Comparison of ENCODE assay signal across 33 mouse cellular contexts in the genomic region with DNA sequence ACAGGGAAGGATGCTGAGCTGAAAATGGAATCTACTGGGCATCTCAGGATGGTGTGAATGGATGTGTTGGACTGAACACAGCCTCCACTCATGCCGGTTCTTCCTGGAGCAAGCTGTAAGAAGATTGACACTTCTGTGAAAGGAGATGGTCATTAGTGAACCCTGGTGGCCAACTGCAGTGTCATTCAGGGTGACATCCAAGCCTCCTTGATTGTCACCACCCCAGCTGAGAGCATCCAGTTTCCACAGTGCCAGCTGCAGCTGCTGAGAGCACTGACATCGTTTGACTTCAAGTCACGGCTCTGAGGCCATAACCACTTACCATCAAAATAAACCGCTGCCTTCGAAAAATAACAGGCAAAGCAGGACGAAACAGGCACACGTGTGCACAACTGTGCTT.
DNase-seq lines count a peak whose midpoint lies in the region; ATAC-seq and TF ChIP-seq lines count a peak whose summit lies in the region.
"Had no signal": no experiment of that assay in that cellular context is flagged by ENCODE, and none has a peak within 500 bp of the region (broad histone marks: within the 10 kb centered on the region; RNA-seq: fewer than 3 reads in every experiment).

No protein-coding gene starts in this region.

- no peak for DNase-seq in forebrain, postnatal 0 days
- no peak for DNase-seq in forebrain, embryonic 11.5 days (ENCODE audit: low spot score)
- peak; percentile 63 for DNase-seq in brain, adult 2 months (ENCODE audit: low read depth, low spot score)
- peak; percentile 58 for DNase-seq in retina, postnatal 1 day
- no peak for DNase-seq in yolk sac, embryonic 10.5 days (ENCODE audit: low spot score)
- no peak for DNase-seq in cerebellum, adult 9-10 months
- DNase-seq: adrenal gland, postnatal 10 days; cerebellum, adult 18-20 months; cerebellum, postnatal 14 days; gastrocnemius, postnatal 14 days; heart, postnatal 14 days; kidney, adult 18-20 months; kidney, postnatal 25 days; liver; lung, adult 2 months; lung, postnatal 14 days; right cerebral cortex, adult 18-20 months; spleen, adult 18-20 months; thymus, adult 18-20 months; thymus, postnatal 25 days had no signal

- H3K4me1 ChIP-seq in forebrain, postnatal 0 days (ENCODE audit: insufficient read depth), result no peaks in the 10 kb centered on the region
- no peaks in the 10 kb centered on the region for H3K4me1 ChIP-seq in forebrain, embryonic 11.5 days (replicated peaks; ENCODE audit: control insufficient read depth, insufficient read depth, low read length)
- peaks cover 5% of the 10 kb centered on the region for H3K4me1 ChIP-seq in midbrain, embryonic 15.5 days
- H3K4me1 ChIP-seq: embryonic facial prominence, embryonic 13.5 days; hindbrain, embryonic 15.5 days; kidney, embryonic 15.5 days; neural tube, embryonic 12.5 days had no signal

- 45% methylated on average over 7 of the region's 7 CpGs for WGBS in forebrain, postnatal 0 days
- 59% methylated on average over 7 of the region's 7 CpGs for WGBS in forebrain, embryonic 11.5 days
- 30% methylated on average over 7 of the region's 7 CpGs for WGBS in midbrain, embryonic 15.5 days

- no peaks in the 10 kb centered on the region for H3K9me3 ChIP-seq in forebrain, postnatal 0 days (ENCODE audit: low read length)
- no peaks in the 10 kb centered on the region for H3K9me3 ChIP-seq in forebrain, embryonic 11.5 days (ENCODE audit: control insufficient read depth, low read length)
- no peaks in the 10 kb centered on the region for H3K9me3 ChIP-seq in midbrain, embryonic 15.5 days
- H3K9me3 ChIP-seq: embryonic facial prominence, embryonic 13.5 days; forebrain, embryonic 12.5 days; hindbrain, embryonic 10.5 days; hindbrain, embryonic 15.5 days; kidney, embryonic 15.5 days; neural tube, embryonic 12.5 days had no signal

- no peaks in the 10 kb centered on the region for H3K36me3 ChIP-seq in forebrain, postnatal 0 days (ENCODE audit: insufficient read depth)
- H3K36me3 ChIP-seq in forebrain, embryonic 11.5 days (ENCODE audit: control insufficient read depth, insufficient read depth, low read length), result no peaks in the 10 kb centered on the region
- no peaks in the 10 kb centered on the region for H3K36me3 ChIP-seq in midbrain, embryonic 15.5 days (replicated peaks)
- H3K36me3 ChIP-seq: embryonic facial prominence, embryonic 13.5 days; forebrain, embryonic 12.5 days; hindbrain, embryonic 10.5 days; hindbrain, embryonic 15.5 days; kidney, embryonic 15.5 days; neural tube, embryonic 12.5 days had no signal

- ATAC-seq in forebrain, postnatal 0 days, result 0 out of 2 replicates have a peak, but pooled peaks have one; percentile 34
- ATAC-seq in forebrain, embryonic 11.5 days (replicated peaks; ENCODE audit: low FRiP score), result no peak
- ATAC-seq in midbrain, embryonic 15.5 days (replicated peaks), result 0 out of 2 replicates have a peak, but pooled peaks have one; percentile 14
- ATAC-seq: inflammation-experienced regulatory T-cells, adult 6 months; Patski had no signal

- no peak for TF ChIP-seq CTCF in forebrain, postnatal 0 days (IDR thresholded peaks at IDR 0.05; ENCODE audit: low read depth)

- H3K27ac ChIP-seq in forebrain, postnatal 0 days (ENCODE audit: low read depth, low read length), result no peak overlapping the region
- no peak overlapping the region for H3K27ac ChIP-seq in forebrain, embryonic 11.5 days (ENCODE audit: low read depth, low read length)
- H3K27ac ChIP-seq in midbrain, embryonic 15.5 days, result no peak overlapping the region
- H3K27ac ChIP-seq: embryonic facial prominence, embryonic 13.5 days; forebrain, embryonic 12.5 days; hindbrain, embryonic 10.5 days; hindbrain, embryonic 15.5 days; kidney, embryonic 15.5 days; liver, embryonic 14.5 days; neural tube, embryonic 12.5 days; stomach, postnatal 0 days had no signal

- no peaks in the 10 kb centered on the region for H3K27me3 ChIP-seq in forebrain, postnatal 0 days (ENCODE audit: insufficient read depth, low read length)
- H3K27me3 ChIP-seq in forebrain, embryonic 11.5 days (ENCODE audit: control insufficient read depth, insufficient read depth, low read length), result no peaks in the 10 kb centered on the region
- no peaks in the 10 kb centered on the region for H3K27me3 ChIP-seq in midbrain, embryonic 15.5 days (replicated peaks)
- H3K27me3 ChIP-seq: embryonic facial prominence, embryonic 13.5 days; forebrain, embryonic 12.5 days; hindbrain, embryonic 15.5 days; kidney, embryonic 15.5 days; neural tube, embryonic 12.5 days; Patski had no signal

- H3K9ac ChIP-seq in forebrain, postnatal 0 days, result no peak overlapping the region
- H3K9ac ChIP-seq in forebrain, embryonic 11.5 days (ENCODE audit: low read length), result no peak overlapping the region
- no peak overlapping the region for H3K9ac ChIP-seq in midbrain, embryonic 15.5 days
- H3K9ac ChIP-seq: embryonic facial prominence, embryonic 13.5 days; forebrain, embryonic 12.5 days; hindbrain, embryonic 15.5 days; kidney, embryonic 15.5 days; liver, embryonic 14.5 days; neural tube, embryonic 12.5 days had no signal

- H3K4me3 ChIP-seq in forebrain, postnatal 0 days (ENCODE audit: low read depth, low read length), result no peak overlapping the region
- no peak overlapping the region for H3K4me3 ChIP-seq in forebrain, embryonic 11.5 days (ENCODE audit: low read depth, low read length)
- H3K4me3 ChIP-seq in midbrain, embryonic 15.5 days, result no peak overlapping the region
- H3K4me3 ChIP-seq: embryonic facial prominence, embryonic 13.5 days; erythroblast, embryonic 14.5 days; forebrain, embryonic 12.5 days; hindbrain, embryonic 10.5 days; hindbrain, embryonic 15.5 days; kidney, embryonic 15.5 days; myocyte; neural tube, embryonic 12.5 days had no signal

- H3K4me2 ChIP-seq in forebrain, postnatal 0 days (ENCODE audit: low read depth), result no peak overlapping the region
- H3K4me2 ChIP-seq in forebrain, embryonic 11.5 days (ENCODE audit: low read depth, low read length, severe bottlenecking), result no peak overlapping the region
- H3K4me2 ChIP-seq in midbrain, embryonic 15.5 days, result no peak overlapping the region
- H3K4me2 ChIP-seq: embryonic facial prominence, embryonic 13.5 days; forebrain, embryonic 12.5 days; hindbrain, embryonic 15.5 days; kidney, embryonic 15.5 days; neural tube, embryonic 12.5 days had no signal

Comparison
In these comparisons a context has a peak if more than half of its experiments do, and no peak if none do; other contexts are left out.
1. DNase-seq: peak in brain, adult 2 months (single experiment) and retina, postnatal 1 day (single experiment); none in forebrain, postnatal 0 days (single experiment), forebrain, embryonic 11.5 days (single experiment), yolk sac, embryonic 10.5 days (single experiment) and cerebellum, adult 9-10 months (single experiment).